Mouse (Mus musculus) embryonic facial prominence, embryonic 15.5 days (tissue): Measurements from ENCODE around the gene Klhdc2. TPM values are rescaled to one million over a fixed set of nuclear protein-coding genes. Genes with fewer than 3 reads are reported as not detected.

ENCODE experiments used
- polyA plus RNA-seq: library from polyadenylated mRNA; unstranded; fragments of >200 nt; fragmentation: Nextera tagmentation; extraction: Ambion mirVana; gene quantifications from 2 replicates; pipeline ENCODE4 v1.2.1, GENCODE M21; 2015

Klhdc2 gene
- polyA plus RNA-seq, 1 experiment from 2014 or later = 123 TPM

Other genes starting within 250 kb of the Klhdc2 start
- gene Rps29, start 137.5 kb upstream of the Klhdc2 start, polyA plus RNA-seq = 1,694 and 1,796 TPM in 2 replicates
- gene Lrr1, start 127.9 kb upstream of the Klhdc2 start, polyA plus RNA-seq = 16.6 and 16.8 TPM in 2 replicates
- 529 and 569 TPM in 2 replicates for gene Rpl36al, start 112.6 kb upstream of the Klhdc2 start, polyA plus RNA-seq
- gene Mgat2, start 112.5 kb upstream of the Klhdc2 start, polyA plus RNA-seq = 57.5 and 60.7 TPM in 2 replicates
- 24.5 and 26.0 TPM in 2 replicates for gene Gm49383, start 99.6 kb upstream of the Klhdc2 start, polyA plus RNA-seq
- gene Dnaaf2, start 98.3 kb upstream of the Klhdc2 start, polyA plus RNA-seq = 11.0 and 14.2 TPM in 2 replicates
- gene Gm49384, start 92.4 kb upstream of the Klhdc2 start, polyA plus RNA-seq = 17.5 and 20.8 TPM in 2 replicates
- 20.1 and 22.3 TPM in 2 replicates for gene Pole2, start 68.5 kb upstream of the Klhdc2 start, polyA plus RNA-seq
- 10.2 and 11.1 TPM in 2 replicates for gene Klhdc1, start 55.5 kb upstream of the Klhdc2 start, polyA plus RNA-seq
- gene Nemf, start 60.5 kb downstream of the Klhdc2 start, polyA plus RNA-seq = 92.5 and 95.0 TPM in 2 replicates
- gene Arf6, start 75.5 kb downstream of the Klhdc2 start, polyA plus RNA-seq = 71.4 and 78.4 TPM in 2 replicates
- gene Gm9887, start 75.8 kb downstream of the Klhdc2 start, polyA plus RNA-seq = 2.8 and 4.0 TPM in 2 replicates